Mouse (Mus musculus): ENCODE measurements around the gene Acsm2. TPM values are rescaled to one million over a fixed set of nuclear protein-coding genes. Genes with fewer than 3 reads are reported as not detected.

Gene Acsm2
- polyA plus RNA-seq, 1 experiment from 2014 or later = not detected

DNA sequence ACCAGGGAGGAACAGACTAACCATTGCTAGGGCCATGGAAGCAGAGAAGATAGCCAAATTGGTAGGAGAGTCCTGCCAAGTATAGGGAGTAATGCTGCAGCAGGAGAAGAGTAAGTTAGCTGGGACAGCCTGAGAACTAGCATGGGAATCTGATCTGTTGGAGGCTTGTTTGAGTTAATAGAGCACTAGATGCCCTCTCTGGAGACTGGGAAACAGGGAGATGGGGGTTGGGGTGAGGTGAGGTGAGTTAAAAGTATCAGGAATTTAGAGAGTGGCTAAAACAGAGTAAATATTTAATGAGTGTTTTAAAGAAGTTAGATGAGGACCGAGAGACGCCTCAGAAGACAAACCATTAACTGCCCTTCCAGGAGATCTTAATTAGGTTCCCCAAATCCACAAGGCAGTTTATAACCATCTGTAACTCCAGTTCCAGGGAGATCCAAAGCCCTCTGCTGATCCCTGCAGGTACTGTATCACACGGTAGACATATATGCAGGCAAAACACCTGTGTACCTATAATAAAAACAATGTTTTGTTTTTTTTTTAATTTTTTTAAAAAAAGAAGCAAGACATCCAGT is 40.5 kb downstream of the Acsm2 start:
- Histone ChIP-seq H3K4me3 (replicated peaks) (no peak overlapping the region), H3K27ac (no peak overlapping the region), H3K36me3 (no peaks in the 10 kb centered on the region), H3K4me2 (no peak overlapping the region), H3K27me3 (no peaks in the 10 kb centered on the region), H3K9me3 (replicated peaks) (no peaks in the 10 kb centered on the region), H3K9ac (no peak overlapping the region), H3K4me1 (replicated peaks) (no peaks in the 10 kb centered on the region)
- 60% methylated on average over 3 of the region's 3 CpGs for WGBS (ENCODE audit: insufficient replicate concordance)
- no peak for DNase-seq
- ATAC-seq (ENCODE audit: low read depth) = no peak

DNA sequence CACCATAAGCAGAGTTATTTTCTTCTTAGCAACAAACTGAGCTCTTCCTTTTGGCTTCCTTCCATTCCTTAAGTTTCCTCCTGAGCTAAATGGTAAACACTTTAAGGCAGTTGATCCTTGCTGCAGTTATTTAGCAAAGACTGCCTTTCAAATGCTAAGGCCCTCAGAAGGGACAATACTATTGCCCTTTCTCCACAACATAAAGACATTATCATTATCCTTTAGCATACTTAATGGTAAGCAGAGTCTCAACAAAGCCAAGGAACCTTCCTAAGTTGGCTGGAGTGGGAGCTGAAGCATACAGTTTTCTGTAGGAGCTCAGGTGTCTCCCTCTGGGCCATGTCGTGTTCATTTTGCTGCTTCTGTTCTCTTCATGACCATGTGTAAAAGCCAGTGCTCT is 41.2 kb downstream of the Acsm2 start:
- no peaks in the 10 kb centered on the region for H3K4me1 ChIP-seq (replicated peaks)

GRCm38 (mm10) chr7:119596536-119596935 is 42.4 kb downstream of the Acsm2 start:
- no peak overlapping the region for H3K4me2 ChIP-seq
- no peak for ATAC-seq (ENCODE audit: low read depth)
- H3K4me1 ChIP-seq (replicated peaks) = no peaks in the 10 kb centered on the region
- 37% methylated on average over 2 of the region's 2 CpGs for WGBS (ENCODE audit: insufficient replicate concordance)
- no peak overlapping the region for H3K9ac ChIP-seq
- no peak for DNase-seq
- no peak overlapping the region for H3K27ac ChIP-seq
- H3K9me3 ChIP-seq (replicated peaks) = no peaks in the 10 kb centered on the region
- H3K36me3 ChIP-seq = no peaks in the 10 kb centered on the region
- H3K27me3 ChIP-seq = no peaks in the 10 kb centered on the region
- H3K4me3 ChIP-seq (replicated peaks) = no peak overlapping the region

More for the DNA sequence above, 41.2 kb downstream of the Acsm2 start:
- no peak overlapping the region for H3K9ac ChIP-seq
- no peak overlapping the region for H3K4me3 ChIP-seq (replicated peaks)
- 32% methylated on average over 1 of the region's 1 CpGs for WGBS (ENCODE audit: insufficient replicate concordance)
- H3K36me3 ChIP-seq = no peaks in the 10 kb centered on the region
- no peaks in the 10 kb centered on the region for H3K9me3 ChIP-seq (replicated peaks)
- no peak overlapping the region for H3K4me2 ChIP-seq
- no peaks in the 10 kb centered on the region for H3K27me3 ChIP-seq
- DNase-seq (no peak), ATAC-seq (ENCODE audit: low read depth) (no peak)
- no peak overlapping the region for H3K27ac ChIP-seq

DNA sequence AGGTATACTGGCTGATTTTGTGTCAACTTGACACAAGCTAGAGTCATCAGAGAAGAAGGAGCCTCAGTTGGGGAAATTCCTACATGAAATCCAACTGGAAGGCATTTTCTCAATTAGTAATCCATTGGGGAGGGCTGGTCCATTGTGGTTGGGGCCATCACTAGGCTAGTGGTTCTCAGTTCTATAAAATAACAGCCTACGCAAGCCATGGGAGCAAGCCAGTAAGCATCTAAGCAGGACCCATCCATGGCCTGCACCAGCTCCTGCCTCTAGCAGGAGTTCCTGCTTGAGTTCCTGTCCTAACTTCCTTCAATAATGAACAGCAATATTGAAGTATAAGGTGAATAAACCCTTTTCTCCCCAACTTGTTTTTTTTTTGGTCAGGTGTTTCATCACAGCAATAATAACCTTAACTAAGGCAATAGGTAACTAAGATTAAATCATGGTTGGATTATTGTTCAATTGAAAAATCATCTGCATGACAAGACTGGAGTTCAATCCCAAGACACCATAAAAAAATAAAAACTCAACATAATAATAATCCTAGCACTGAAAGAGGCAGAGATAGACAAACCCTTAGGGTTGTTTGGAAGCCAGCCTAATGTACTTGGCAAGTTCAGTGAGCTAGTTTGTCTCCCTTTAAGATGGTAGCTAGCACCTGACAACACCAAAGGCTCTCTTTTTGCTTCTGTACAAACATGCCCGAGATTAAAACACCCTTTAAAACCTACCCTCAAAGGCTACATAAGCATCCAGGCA is 47.2 kb downstream of the Acsm2 start:
- Histone ChIP-seq H3K27me3 (no peaks in the 10 kb centered on the region), H3K9me3 (replicated peaks) (no peaks in the 10 kb centered on the region), H3K27ac (no peak overlapping the region), H3K36me3 (no peaks in the 10 kb centered on the region), H3K9ac (no peak overlapping the region), H3K4me3 (replicated peaks) (no peak overlapping the region), H3K4me2 (no peak overlapping the region), H3K4me1 (replicated peaks) (no peaks in the 10 kb centered on the region)
- DNase-seq = no peak
- ATAC-seq (ENCODE audit: low read depth) = no peak
- 63% methylated on average over 2 of the region's 2 CpGs for WGBS (ENCODE audit: insufficient replicate concordance)

GRCm38 (mm10) chr7:119601954-119602317 is 47.8 kb downstream of the Acsm2 start:
- 23% methylated on average over 1 of the region's 1 CpGs for WGBS (ENCODE audit: insufficient replicate concordance)
- Histone ChIP-seq H3K4me1 (replicated peaks) (no peaks in the 10 kb centered on the region), H3K27me3 (no peaks in the 10 kb centered on the region), H3K9me3 (replicated peaks) (no peaks in the 10 kb centered on the region), H3K4me2 (no peak overlapping the region), H3K4me3 (replicated peaks) (no peak overlapping the region), H3K9ac (no peak overlapping the region), H3K27ac (no peak overlapping the region), H3K36me3 (no peaks in the 10 kb centered on the region)
- ATAC-seq (ENCODE audit: low read depth) (no peak), DNase-seq (no peak)

DNA sequence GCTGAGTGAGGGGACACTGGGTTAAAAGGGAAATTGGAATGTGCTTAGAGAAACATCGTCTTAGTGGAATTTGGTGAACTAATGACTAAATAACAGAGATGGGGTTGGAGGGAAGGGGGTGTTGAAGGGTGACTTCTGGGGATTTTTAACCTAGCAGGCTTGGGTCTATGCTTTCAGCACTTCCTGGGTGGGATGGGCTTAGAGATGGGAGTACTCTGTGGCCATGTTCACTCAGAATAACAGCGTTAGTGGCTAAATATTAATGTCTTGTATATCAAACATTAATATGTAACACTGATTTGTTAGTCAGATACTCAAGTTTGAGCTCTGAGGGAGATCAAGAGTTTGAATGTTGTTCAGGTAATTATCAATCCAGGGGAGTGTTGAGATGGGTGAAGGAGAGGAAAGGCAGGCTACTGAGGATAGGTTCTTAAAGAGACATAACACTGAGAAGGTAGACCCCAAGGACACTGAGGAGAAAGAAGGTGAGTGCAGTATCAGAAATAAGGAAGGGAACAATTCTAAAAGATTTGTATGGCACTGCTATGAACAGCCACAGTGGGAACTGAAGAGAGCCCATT is 50.9 kb downstream of the Acsm2 start:
- ATAC-seq (ENCODE audit: low read depth) (no peak), DNase-seq (no peak)
- Histone ChIP-seq H3K9ac (no peak overlapping the region), H3K27me3 (no peaks in the 10 kb centered on the region), H3K4me2 (no peak overlapping the region), H3K9me3 (replicated peaks) (no peaks in the 10 kb centered on the region), H3K4me1 (replicated peaks) (no peaks in the 10 kb centered on the region), H3K27ac (no peak overlapping the region), H3K4me3 (replicated peaks) (no peak overlapping the region), H3K36me3 (no peaks in the 10 kb centered on the region)
- WGBS (ENCODE audit: insufficient replicate concordance) = 54% methylated on average over 2 of the region's 2 CpGs

- no peak overlapping the region for H3K27ac ChIP-seq
- H3K27me3 ChIP-seq = no peaks in the 10 kb centered on the region
- no peak overlapping the region for H3K4me2 ChIP-seq
- DNase-seq (no peak), ATAC-seq (ENCODE audit: low read depth) (no peak)
- no peaks in the 10 kb centered on the region for H3K9me3 ChIP-seq (replicated peaks)
- 61% methylated on average over 9 of the region's 9 CpGs for WGBS (ENCODE audit: insufficient replicate concordance)
- no peaks in the 10 kb centered on the region for H3K4me1 ChIP-seq (replicated peaks)
- H3K9ac ChIP-seq = no peak overlapping the region
- no peak overlapping the region for H3K4me3 ChIP-seq (replicated peaks)
- no peaks in the 10 kb centered on the region for H3K36me3 ChIP-seq
Observed at GRCm38 (mm10) chr7:119605926-119606663, 52.0 kb downstream of the Acsm2 start.

DNA sequence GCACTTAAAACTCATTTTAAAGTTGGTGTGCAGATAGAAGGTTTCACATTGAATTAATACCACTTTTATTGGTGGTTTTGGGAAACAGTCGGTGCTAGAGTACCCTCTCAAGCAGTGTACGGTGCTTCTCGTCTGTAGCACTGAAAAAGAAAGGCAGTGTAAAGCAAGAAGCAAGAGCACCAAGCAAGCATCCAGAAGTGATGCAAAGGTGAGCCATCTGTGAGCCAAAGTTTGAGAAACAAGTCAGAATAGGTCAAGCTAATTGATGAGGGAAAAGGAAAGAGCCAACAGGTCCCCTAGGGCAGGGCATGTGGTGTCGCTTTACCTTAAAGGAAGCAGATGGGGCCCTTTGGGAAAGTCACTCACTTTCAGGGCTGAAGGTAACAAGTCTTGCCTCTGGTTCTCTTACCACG is 52.5 kb downstream of the Acsm2 start, which contains the start of gene Acsm1:
TSS of gene Acsm1 (plus strand) at position 363 of the 413 bp plus-strand sequence.
- no peaks in the 10 kb centered on the region for H3K9me3 ChIP-seq (replicated peaks)

DNA sequence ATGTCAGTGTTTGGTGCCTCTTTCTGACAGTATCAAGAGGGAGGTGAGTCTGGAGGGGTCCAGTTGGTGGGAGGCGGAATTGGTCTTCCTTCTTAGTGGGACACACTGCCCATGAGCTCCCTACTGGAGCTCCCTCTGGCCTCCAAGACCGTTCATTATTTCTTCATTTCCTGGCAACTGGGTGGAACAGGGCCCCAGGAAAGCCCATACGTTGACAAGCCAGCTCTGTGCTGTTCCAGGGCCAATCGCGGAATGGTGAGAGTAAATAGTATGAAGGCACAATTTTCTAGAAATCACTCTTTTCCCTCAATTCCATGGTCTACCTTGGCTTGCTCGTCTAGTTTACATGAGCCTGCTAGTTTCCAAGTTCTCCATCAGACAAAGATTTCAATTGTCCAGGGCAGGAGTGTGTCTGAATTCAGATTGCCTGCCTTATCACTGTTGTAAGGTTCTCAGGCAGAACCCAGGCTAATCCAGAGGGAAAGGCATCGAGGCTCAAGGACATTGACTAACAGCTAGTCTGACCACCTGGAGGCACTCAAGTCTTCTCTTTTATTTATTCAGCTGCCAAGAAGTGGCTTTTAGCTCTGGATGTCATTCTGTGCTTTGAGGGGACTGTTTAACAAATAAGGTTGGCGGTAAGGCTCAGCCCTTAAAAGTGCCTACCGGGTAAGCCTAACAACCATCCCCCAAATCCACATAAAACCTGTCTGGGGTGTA is 53.8 kb downstream of the Acsm2 start:
- Histone ChIP-seq H3K27ac (no peak overlapping the region), H3K4me1 (replicated peaks) (no peaks in the 10 kb centered on the region), H3K9me3 (replicated peaks) (no peaks in the 10 kb centered on the region), H3K9ac (no peak overlapping the region), H3K4me2 (no peak overlapping the region), H3K4me3 (replicated peaks) (no peak overlapping the region), H3K36me3 (no peaks in the 10 kb centered on the region), H3K27me3 (no peaks in the 10 kb centered on the region)
- WGBS (ENCODE audit: insufficient replicate concordance) = 64% methylated on average over 9 of the region's 9 CpGs
- DNase-seq = no peak
- ATAC-seq (ENCODE audit: low read depth) = no peak

More for the DNA sequence above, 52.5 kb downstream of the Acsm2 start, which contains the start of gene Acsm1:
- Histone ChIP-seq H3K9ac (no peak within 1 kb of the TSS), H3K4me2 (no peak within 1 kb of the TSS), H3K27me3 (no peaks in the 10 kb centered on the region), H3K36me3 (no peaks in the 10 kb centered on the region), H3K4me1 (replicated peaks) (no peaks in the 10 kb centered on the region), H3K4me3 (replicated peaks) (no peak within 1 kb of the TSS), H3K27ac (no peak within 1 kb of the TSS)
- 66% methylated on average over 5 of the region's 5 CpGs for WGBS (ENCODE audit: insufficient replicate concordance)
- no peak for ATAC-seq (ENCODE audit: low read depth)
- no peak for DNase-seq

DNA sequence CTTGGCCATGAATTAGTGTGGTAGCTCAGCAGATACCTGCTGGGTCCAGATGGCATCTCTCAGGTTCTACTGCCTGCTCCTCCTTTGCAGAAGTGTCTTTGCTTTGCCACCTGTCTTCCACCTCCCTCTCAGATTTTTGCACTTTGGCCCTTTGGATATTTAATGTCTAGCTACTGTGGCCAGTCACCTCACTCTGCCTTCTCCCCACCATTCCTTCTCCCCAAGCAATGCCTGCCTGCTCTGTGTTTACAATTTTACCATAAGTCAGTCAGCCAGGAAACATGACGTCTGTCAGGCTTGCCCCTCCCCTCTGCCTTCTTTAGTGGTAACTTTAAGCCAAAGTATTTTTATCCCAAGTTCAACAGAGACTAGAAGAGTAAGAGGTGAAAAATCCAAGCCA is 62.4 kb downstream of the Acsm2 start:
- H3K9me3 ChIP-seq (replicated peaks) = no peaks in the 10 kb centered on the region
- DNase-seq (no peak), ATAC-seq (ENCODE audit: low read depth) (no peak)
- WGBS (ENCODE audit: insufficient replicate concordance) = 38% methylated on average over 1 of the region's 1 CpGs
- no peaks in the 10 kb centered on the region for H3K36me3 ChIP-seq
- H3K4me3 ChIP-seq (replicated peaks) = no peak overlapping the region
- no peaks in the 10 kb centered on the region for H3K27me3 ChIP-seq
- H3K27ac ChIP-seq = no peak overlapping the region
- H3K9ac ChIP-seq = no peak overlapping the region
- H3K4me1 ChIP-seq (replicated peaks) = no peaks in the 10 kb centered on the region
- H3K4me2 ChIP-seq = no peak overlapping the region

DNA sequence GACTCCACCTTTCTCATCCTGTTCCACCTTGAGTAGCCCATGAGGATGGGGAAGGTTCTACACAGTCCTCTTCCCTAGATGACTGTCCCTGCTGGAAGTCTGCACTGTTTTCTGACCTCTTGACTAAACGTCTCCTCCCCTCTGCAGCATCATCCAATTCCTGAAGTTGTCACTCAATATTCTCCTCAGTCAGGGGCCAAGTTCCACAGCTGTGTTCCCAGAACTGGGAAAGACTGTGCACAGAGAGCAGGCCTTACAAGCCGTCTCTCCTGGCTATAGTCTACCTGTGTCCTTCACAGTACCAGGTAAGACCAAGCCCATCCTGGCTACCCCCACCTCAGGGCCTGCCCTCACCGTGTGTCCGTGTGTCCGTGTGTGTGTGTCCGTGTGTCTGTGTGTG is 63.5 kb downstream of the Acsm2 start:
- no peak for ATAC-seq (ENCODE audit: low read depth)
- WGBS (ENCODE audit: insufficient replicate concordance) = 66% methylated on average over 6 of the region's 6 CpGs
- Histone ChIP-seq H3K27ac (no peak overlapping the region), H3K27me3 (no peaks in the 10 kb centered on the region), H3K4me3 (replicated peaks) (no peak overlapping the region), H3K4me2 (no peak overlapping the region), H3K36me3 (no peaks in the 10 kb centered on the region), H3K4me1 (replicated peaks) (no peaks in the 10 kb centered on the region), H3K9ac (no peak overlapping the region), H3K9me3 (replicated peaks) (no peaks in the 10 kb centered on the region)
- no peak for DNase-seq
